Mouse (Mus musculus) heart, embryonic 11.5 days (tissue): ENCODE data around the gene Tlr5. TPM values are rescaled to one million over a fixed set of nuclear protein-coding genes. Genes with fewer than 3 reads are reported as not detected.

Source experiments
- ATAC-seq: fragments of 200-750 bp; cut with Nextera tagmentation; replicated peaks from 2 replicates; pipeline ENCODE4 v1.8.0; 2017; ENCODE audit warnings: moderate library complexity; ENCODE audit not compliant: insufficient number of reproducible peaks, low FRiP score, low TSS enrichment
- H3K27ac ChIP-seq: fragments of 300-500 bp; sonication (generic); 2 replicates; pipeline ENCODE4 v1.5.1; 2014; ENCODE audit warnings: mild to moderate bottlenecking, low read depth, low read length
- H3K27me3 ChIP-seq: fragments of 300-500 bp; sonication (generic); 2 replicates; pipeline ENCODE4 v1.6.1; 2014; ENCODE audit warnings: mild to moderate bottlenecking, low read length, mixed read lengths; ENCODE audit not compliant: control insufficient read depth, insufficient read depth
- H3K36me3 ChIP-seq: fragments of 300-500 bp; sonication (generic); 2 replicates; pipeline ENCODE4 v1.6.1; 2014; ENCODE audit warnings: mild to moderate bottlenecking, low read length, moderate library complexity, mixed read lengths; ENCODE audit not compliant: control insufficient read depth, insufficient read depth
- H3K4me1 ChIP-seq: fragments of 300-500 bp; sonication (generic); 2 replicates; pipeline ENCODE4 v1.6.1; 2014; ENCODE audit warnings: low read length; ENCODE audit not compliant: control insufficient read depth, insufficient read depth
- H3K4me2 ChIP-seq: fragments of 300-500 bp; sonication (generic); 2 replicates; pipeline ENCODE4 v1.6.1; 2014; ENCODE audit warnings: mild to moderate bottlenecking, moderate library complexity
- H3K4me3 ChIP-seq: fragments of 300-500 bp; sonication (generic); 2 replicates; pipeline ENCODE4 v1.5.1; 2014; ENCODE audit warnings: low read depth, low read length
- H3K9ac ChIP-seq: fragments of 300-500 bp; sonication (generic); 2 replicates; pipeline ENCODE4 v1.6.1; 2014; ENCODE audit warnings: mild to moderate bottlenecking, low read depth, low read length, moderate library complexity
- H3K9me3 ChIP-seq: fragments of 300-500 bp; sonication (generic); replicated peaks from 2 replicates; pipeline ENCODE4 v1.6.1; 2016; ENCODE audit warnings: low read length; ENCODE audit not compliant: control insufficient read depth
- WGBS: fragments of 180-500 bp; shearing (Covaris S2); extraction: QIAGEN DNeasy Blood & Tissue Kit; methylation state at CpG from one replicate; pipeline ENCODE4 v1.1.7; 2014; ENCODE audit not compliant: insufficient replicate concordance; 5-methylcytosine and 5-hydroxymethylcytosine counted together
- polyA plus RNA-seq: library from polyadenylated mRNA; unstranded; fragments of >200 nt; fragmentation: Nextera tagmentation; extraction: Ambion mirVana; gene quantifications from 2 replicates; pipeline ENCODE4 v1.2.1, GENCODE M21; 2014

Gene Tlr5
- polyA plus RNA-seq, 1 experiment from 2014 or later: 5.3 TPM

DNA sequence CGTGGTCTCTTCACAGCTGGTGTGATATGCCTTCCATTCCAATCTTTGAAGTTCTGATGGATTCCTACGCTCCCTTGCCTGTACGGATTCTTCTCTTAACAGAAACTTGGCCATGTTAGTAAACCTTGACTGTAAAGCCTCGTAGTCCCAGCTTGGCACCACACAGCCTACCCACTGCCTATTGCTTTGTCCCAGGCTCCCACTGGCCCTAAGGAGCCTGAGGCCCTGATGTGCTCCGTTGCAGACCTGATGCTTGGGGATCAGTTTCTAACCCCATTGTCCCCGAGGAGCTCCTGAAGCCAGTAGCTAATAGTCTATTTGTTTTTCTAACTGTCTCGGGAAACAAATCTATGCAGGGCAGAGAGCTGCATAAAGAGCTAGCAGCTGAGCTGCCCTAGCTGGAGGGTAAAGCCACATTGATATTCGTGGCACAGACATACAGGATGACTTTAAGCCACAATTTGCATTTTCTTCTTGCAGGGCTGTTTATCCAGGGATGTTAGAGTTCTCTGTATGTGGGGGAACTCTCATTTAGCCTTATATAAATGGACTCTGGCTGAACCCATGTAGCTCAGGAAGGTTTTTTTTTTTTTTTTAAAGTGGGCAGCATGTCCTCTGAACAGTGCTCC is 35.8 kb upstream of the Tlr5 start:
- Histone ChIP-seq H3K4me2 (no peak overlapping the region), H3K4me1 (0 out of 2 replicates have a peak, but pooled peaks cover 2% of the 10 kb centered on the region), H3K27ac (no peak overlapping the region), H3K9me3 (no peaks in the 10 kb centered on the region), H3K4me3 (no peak overlapping the region), H3K27me3 (no peaks in the 10 kb centered on the region), H3K9ac (no peak overlapping the region), H3K36me3 (no peaks in the 10 kb centered on the region)
- 56% methylated on average over 8 of the region's 8 CpGs for WGBS
- no peak for ATAC-seq

DNA sequence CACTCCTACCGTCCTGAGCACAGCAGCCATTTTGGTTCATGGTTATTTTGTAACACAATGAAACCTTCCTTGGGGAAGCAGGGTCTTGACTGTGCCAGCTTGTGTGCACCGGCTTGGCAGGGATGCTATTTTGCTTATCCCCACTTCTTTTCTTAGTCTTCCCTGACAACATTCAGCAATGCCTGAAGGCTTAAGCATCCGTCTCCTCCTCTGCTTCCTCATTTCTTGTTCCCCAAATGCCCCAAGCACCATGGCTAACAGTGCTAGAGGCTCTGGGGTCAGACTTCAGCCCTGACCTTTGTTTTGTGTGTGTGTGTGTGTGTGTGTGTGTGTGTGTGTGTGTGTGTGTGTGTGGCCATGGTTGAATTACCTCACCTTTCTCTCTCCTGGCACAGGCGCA is 31.8 kb upstream of the Tlr5 start:
- 0 out of 2 replicates have a peak, but pooled peaks cover 2% of the 10 kb centered on the region for H3K4me1 ChIP-seq
- no peak overlapping the region for H3K27ac ChIP-seq
- no peaks in the 10 kb centered on the region for H3K27me3 ChIP-seq
- no peak overlapping the region for H3K4me3 ChIP-seq
- no peaks in the 10 kb centered on the region for H3K9me3 ChIP-seq
- ATAC-seq: no peak
- no peak overlapping the region for H3K9ac ChIP-seq
- no peak overlapping the region for H3K4me2 ChIP-seq
- no peaks in the 10 kb centered on the region for H3K36me3 ChIP-seq
- WGBS: 79% methylated on average over 4 of the region's 4 CpGs

DNA sequence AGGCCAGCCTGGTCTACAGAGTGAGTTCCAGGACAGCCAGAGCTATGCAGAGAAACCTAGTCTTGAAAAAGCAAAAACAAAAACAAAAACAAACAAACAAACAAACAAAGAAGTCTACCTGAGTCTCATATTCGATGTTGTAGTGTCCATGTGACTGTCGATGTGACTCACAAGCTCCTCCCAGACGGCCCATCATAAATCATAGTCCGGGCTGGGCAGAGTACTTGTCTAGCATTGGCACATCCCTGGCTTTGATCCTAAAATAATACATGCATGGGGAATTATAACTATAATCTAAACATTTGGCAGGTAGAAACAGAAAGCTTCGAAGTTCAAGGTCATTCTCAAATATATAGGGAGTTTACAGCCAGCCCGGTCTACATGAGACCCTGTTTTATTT is 28.1 kb upstream of the Tlr5 start:
- H3K4me3 ChIP-seq: no peak overlapping the region
- no peak overlapping the region for H3K9ac ChIP-seq
- no peaks in the 10 kb centered on the region for H3K36me3 ChIP-seq
- H3K4me1 ChIP-seq: no peaks in the 10 kb centered on the region
- H3K27me3 ChIP-seq: no peaks in the 10 kb centered on the region
- WGBS: 90% methylated on average over 6 of the region's 6 CpGs
- no peaks in the 10 kb centered on the region for H3K9me3 ChIP-seq
- H3K27ac ChIP-seq: no peak overlapping the region
- ATAC-seq: no peak
- no peak overlapping the region for H3K4me2 ChIP-seq

DNA sequence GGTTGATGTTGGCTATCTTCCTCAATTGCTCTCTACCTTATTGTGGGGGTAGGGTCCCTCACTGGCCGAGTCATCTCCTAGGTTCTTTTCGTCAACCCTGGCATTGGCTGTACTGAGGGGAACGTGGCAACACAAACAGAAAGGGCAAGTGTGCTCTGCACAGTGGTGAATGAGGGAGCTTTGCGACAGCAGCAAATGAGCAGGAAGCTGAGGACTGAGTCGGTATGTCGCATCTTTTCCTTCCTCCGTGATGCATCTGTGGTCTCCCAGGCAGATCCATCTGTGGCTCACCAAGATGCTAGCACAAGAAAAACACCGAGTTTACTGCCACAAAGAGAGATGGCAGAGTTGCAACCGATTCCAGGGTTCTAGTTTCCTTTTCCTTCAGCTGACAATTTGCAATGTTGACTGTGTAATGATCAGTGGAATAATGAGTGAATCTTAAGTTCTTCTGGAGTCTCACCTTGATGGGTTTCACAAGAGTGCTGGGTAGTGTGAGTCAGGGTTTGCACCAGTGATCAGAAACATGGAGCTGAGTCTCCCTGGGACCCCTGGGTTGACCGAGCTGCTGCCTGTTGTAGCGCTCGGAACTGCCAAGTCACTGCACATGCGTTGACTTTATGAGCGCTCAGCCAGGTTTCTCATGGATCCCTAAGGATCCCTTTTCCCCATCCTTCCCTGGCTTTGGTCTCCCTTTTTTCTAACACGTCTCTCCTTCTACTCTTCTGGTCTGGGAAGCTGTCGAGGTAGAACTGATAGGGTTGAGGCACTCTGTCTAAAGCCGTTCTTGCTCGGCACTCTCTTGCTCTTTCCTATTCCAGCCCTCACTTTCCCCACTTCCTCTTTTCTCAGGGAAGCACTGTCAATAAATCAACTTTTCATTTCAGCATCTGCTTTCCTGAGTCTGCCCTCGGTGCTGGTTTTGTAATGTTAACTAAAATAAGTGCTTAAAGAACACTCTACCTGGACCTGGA is 26.4 kb upstream of the Tlr5 start:
- H3K27ac ChIP-seq: no peak overlapping the region
- H3K9ac ChIP-seq: no peak overlapping the region
- H3K4me1 ChIP-seq: no peaks in the 10 kb centered on the region
- no peaks in the 10 kb centered on the region for H3K9me3 ChIP-seq
- no peak overlapping the region for H3K4me2 ChIP-seq
- H3K27me3 ChIP-seq: no peaks in the 10 kb centered on the region
- WGBS: 73% methylated on average over 19 of the region's 19 CpGs
- no peaks in the 10 kb centered on the region for H3K36me3 ChIP-seq
- ATAC-seq: no peak
- H3K4me3 ChIP-seq: no peak overlapping the region

DNA sequence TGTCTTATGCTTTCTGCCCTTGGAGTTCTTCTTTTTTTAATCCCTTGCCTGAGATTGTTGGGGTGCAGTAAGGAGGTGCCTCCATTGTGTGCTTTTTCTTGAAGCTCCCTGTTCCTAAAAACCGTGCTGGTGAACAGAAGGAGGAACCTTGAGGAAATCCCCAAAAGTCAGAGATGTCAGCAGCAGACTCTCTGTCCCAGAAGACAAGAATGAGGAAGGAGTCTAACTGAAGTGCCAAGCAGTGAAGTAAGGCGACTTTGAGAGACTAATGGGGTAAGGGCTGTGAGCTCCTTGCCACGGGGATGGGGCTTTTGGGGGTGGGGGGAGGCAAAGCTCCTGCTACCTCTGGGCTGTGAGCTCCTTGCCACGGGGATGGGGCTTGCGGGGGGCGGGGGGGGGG is 19.1 kb upstream of the Tlr5 start:
- ATAC-seq: no peak
- no peaks in the 10 kb centered on the region for H3K27me3 ChIP-seq
- no peak overlapping the region for H3K4me3 ChIP-seq
- 51% methylated on average over 6 of the region's 6 CpGs for WGBS
- no peaks in the 10 kb centered on the region for H3K36me3 ChIP-seq
- H3K4me1 ChIP-seq: no peaks in the 10 kb centered on the region
- no peak overlapping the region for H3K9ac ChIP-seq
- H3K9me3 ChIP-seq: no peaks in the 10 kb centered on the region
- no peak overlapping the region for H3K4me2 ChIP-seq
- H3K27ac ChIP-seq: no peak overlapping the region

DNA sequence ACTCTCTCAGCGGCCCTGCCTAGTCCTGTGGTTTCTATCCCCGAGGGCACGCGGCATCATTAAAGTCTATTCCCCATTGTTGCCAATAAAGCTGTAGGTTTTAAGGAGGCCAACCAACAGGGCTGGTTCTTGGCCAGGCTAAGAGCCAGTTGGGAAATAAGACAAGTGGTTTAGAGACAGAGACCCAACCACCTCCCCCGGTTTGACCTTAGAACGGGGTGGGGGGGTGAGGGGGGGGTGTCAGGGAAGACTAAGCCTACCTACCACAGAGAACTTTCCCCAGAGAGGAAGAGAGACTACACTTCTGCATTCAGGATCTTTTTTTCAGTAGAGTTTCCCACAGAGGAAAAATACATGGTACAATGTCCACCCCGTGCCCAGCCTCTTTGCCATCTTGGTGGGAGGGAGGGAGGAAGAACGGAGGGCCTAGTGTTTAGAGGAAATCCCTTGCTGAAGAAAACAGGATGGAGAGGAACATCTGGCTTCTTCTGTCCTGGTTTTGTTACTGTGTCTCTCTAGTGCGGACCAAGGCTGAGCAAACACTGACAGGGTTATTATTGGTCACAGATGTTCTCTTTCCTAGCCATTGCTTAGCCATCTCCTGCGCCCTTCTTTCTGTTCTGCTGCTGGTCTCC is 17.0 kb upstream of the Tlr5 start:
- H3K4me2 ChIP-seq: no peak overlapping the region
- H3K9me3 ChIP-seq: no peaks in the 10 kb centered on the region
- H3K9ac ChIP-seq: no peak overlapping the region
- no peak overlapping the region for H3K4me3 ChIP-seq
- no peaks in the 10 kb centered on the region for H3K36me3 ChIP-seq
- no peaks in the 10 kb centered on the region for H3K27me3 ChIP-seq
- H3K4me1 ChIP-seq: no peaks in the 10 kb centered on the region
- WGBS: 81% methylated on average over 10 of the region's 10 CpGs
- no peak overlapping the region for H3K27ac ChIP-seq
- no peak for ATAC-seq

DNA sequence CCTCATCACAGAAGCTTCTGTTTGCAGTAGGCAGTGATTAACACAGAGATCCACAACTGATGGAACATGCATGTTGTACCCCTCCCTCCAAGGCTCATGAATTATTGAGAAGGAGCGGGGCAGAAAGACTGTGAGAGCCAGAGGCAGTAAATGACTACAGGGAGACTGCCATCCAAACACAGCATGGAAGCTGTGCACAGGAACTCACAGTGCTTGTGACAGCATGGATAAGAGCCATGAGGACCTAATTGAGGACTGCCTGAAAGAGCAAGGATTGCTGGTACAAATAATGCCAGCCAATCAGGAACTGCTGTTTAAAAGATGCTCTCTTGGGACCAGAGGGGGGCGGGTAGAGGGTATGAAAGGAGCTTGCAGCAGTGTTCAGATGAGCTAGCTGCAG is 12.7 kb upstream of the Tlr5 start:
- Histone ChIP-seq H3K27ac (no peak overlapping the region), H3K9ac (no peak overlapping the region), H3K36me3 (no peaks in the 10 kb centered on the region), H3K4me3 (no peak overlapping the region), H3K4me2 (no peak overlapping the region), H3K27me3 (no peaks in the 10 kb centered on the region), H3K9me3 (no peaks in the 10 kb centered on the region), H3K4me1 (no peaks in the 10 kb centered on the region)
- no peak for ATAC-seq
- WGBS: 84% methylated on average over 2 of the region's 2 CpGs

DNA sequence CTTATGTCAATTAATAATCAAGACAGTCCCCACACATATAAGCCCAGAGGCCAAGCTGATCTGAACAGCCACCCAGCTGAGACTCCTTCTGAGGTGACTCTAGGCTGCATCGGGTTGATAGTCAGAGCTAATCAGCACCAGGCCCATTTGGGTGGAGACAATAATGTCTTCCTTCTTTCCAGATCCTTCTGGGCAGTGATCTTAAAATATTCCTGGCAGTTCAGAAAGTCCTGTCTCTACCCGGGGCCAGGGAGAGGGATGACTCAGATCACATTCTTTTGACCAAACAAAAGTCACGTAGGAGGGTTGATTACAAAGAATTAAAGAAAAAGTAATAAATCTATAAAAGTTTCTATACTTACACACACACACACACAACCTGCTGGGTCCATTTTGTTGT is 10.7 kb upstream of the Tlr5 start:
- Histone ChIP-seq H3K9me3 (no peaks in the 10 kb centered on the region; the same call in 1 of the 2 replicates), H3K4me2 (no peak overlapping the region), H3K4me1 (no peaks in the 10 kb centered on the region), H3K36me3 (no peaks in the 10 kb centered on the region), H3K27me3 (no peaks in the 10 kb centered on the region; the same call in 1 of the 2 replicates), H3K27ac (no peak overlapping the region), H3K4me3 (no peak overlapping the region), H3K9ac (no peak overlapping the region)
- WGBS: 68% methylated on average over 3 of the region's 3 CpGs
- ATAC-seq: no peak
